Mouse (Mus musculus) embryonic stem cell, embryonic (primary cell): ENCODE data around the gene Ttc7b.

ENCODE experiments used
- CTCF ChIA-PET, 4 experiments: fragments of 300-600 bp in 2 of 4; fragments of 350-600 bp in 2 of 4; sonication (Branson Sonifier 250); formaldehyde crosslinking; loops; one replicate each; lab custom pipeline; 2022; ENCODE audit warnings: inconsistent platforms in 2 of 4; lab: Charles Lee
- POLR2A ChIA-PET, 4 experiments: fragments of 300-600 bp in 2 of 4; fragments of 350-600 bp in 2 of 4; sonication (Branson Sonifier 250); formaldehyde crosslinking; loops; one replicate each; lab custom pipeline; 2022; ENCODE audit warnings: antibody characterized with exemption in 4 of 4, inconsistent platforms in 1 of 4; lab: Charles Lee

Ttc7b gene

GRCm38 (mm10) chr12:100309201-100309600 is 211.4 kb downstream of the Ttc7b start:
- ChIA-PET CTCF (no interaction called here), POLR2A (no interaction called here)

GRCm38 (mm10) chr12:100307501-100308260 is 212.9 kb downstream of the Ttc7b start:
- POLR2A ChIA-PET = interaction anchor here in 2 of 4 experiments (0.6 kb wide), 2 partner anchors 391 to 421 kb away, joined by 3 read pairs; no protein-coding TSS in a partner anchor
- CTCF ChIA-PET = no interaction called here

- POLR2A ChIA-PET = interaction anchor here in 2 of 4 experiments (0.7 to 1.5 kb wide), 2 partner anchors 14 to 23 kb away, joined by 3 read pairs; no protein-coding TSS in a partner anchor
- CTCF ChIA-PET = interaction anchor here in 1 of 4 experiments (1.2 kb wide), 1 partner anchor 15 kb away, joined by 3 read pairs; no protein-coding TSS in a partner anchor
These were observed 214.3 kb downstream of the Ttc7b start for GRCm38 (mm10) chr12:100306336-100306735.

- ChIA-PET CTCF (no interaction called here), POLR2A (interaction anchor here in 2 of 4 experiments (1.0 to 1.8 kb wide), 3 partner anchors 32 to 63 kb away, joined by 3 to 7 read pairs (median 4); no protein-coding TSS in a partner anchor)
These were observed 215.5 kb downstream of the Ttc7b start for GRCm38 (mm10) chr12:100305051-100305673.

GRCm38 (mm10) chr12:100304280-100304679 is 216.3 kb downstream of the Ttc7b start:
- ChIA-PET POLR2A (interaction anchor here in 2 of 4 experiments (0.7 to 1.8 kb wide), 5 partner anchors 33 to 142 kb away, joined by 3 to 7 read pairs (median 3); partner anchors contain the start of gene Calm1 (in 1 of the 2)), CTCF (no interaction called here)

GRCm38 (mm10) chr12:100303141-100303540 is 217.5 kb downstream of the Ttc7b start:
- POLR2A ChIA-PET = interaction anchor here in 2 of 4 experiments (0.7 to 1.3 kb wide), 3 partner anchors 13 to 105 kb away, joined by 3 to 4 read pairs (median 3); partner anchors contain the start of gene Calm1 (in 1 of the 2)
- CTCF ChIA-PET = interaction anchor here in 1 of 4 experiments (0.6 kb wide), 1 partner anchor 135 kb away, joined by 7 read pairs; no protein-coding TSS in a partner anchor

GRCm38 (mm10) chr12:100300446-100300845 is 220.2 kb downstream of the Ttc7b start:
- ChIA-PET POLR2A (interaction anchor here in 1 of 4 experiments (1.1 to 1.3 kb wide), 2 partner anchors 10 to 122 kb away, joined by 3 to 4 read pairs; no protein-coding TSS in a partner anchor), CTCF (no interaction called here)

- ChIA-PET POLR2A (interaction anchor here in 1 of 4 experiments (1.4 to 1.7 kb wide), 2 partner anchors 10 to 12 kb away, joined by 3 to 5 read pairs; no protein-coding TSS in a partner anchor), CTCF (interaction anchor here in 1 of 4 experiments (0.6 to 0.7 kb wide), 2 partner anchors 225 to 1452 kb away, joined by 3 read pairs; no protein-coding TSS in a partner anchor)
These were observed 221.3 kb downstream of the Ttc7b start for GRCm38 (mm10) chr12:100299322-100299726.

GRCm38 (mm10) chr12:100298788-100299187 is 221.8 kb downstream of the Ttc7b start:
- POLR2A ChIA-PET = interaction anchor here in 1 of 4 experiments (1.3 to 1.7 kb wide), 3 partner anchors 9 to 100 kb away, joined by 3 to 5 read pairs (median 4); partner anchors contain the start of gene Calm1
- CTCF ChIA-PET = interaction anchor here in 1 of 4 experiments (0.7 kb wide), 1 partner anchor 1452 kb away, joined by 3 read pairs; no protein-coding TSS in a partner anchor

GRCm38 (mm10) chr12:100297961-100298360 is 222.7 kb downstream of the Ttc7b start:
- ChIA-PET CTCF (no interaction called here), POLR2A (interaction anchor here in 2 of 4 experiments (0.8 to 1.7 kb wide), 4 partner anchors 8 to 114 kb away, joined by 3 to 5 read pairs (median 4); partner anchors contain the start of gene Calm1 (in 1 of the 2))

GRCm38 (mm10) chr12:100294457-100294856 is 226.2 kb downstream of the Ttc7b start:
- POLR2A ChIA-PET = interaction anchor here in 1 of 4 experiments (0.6 to 1.5 kb wide), 5 partner anchors 11 to 137 kb away, joined by 3 to 5 read pairs (median 4); no protein-coding TSS in a partner anchor
- CTCF ChIA-PET = interaction anchor here in 1 of 4 experiments (1.8 kb wide), 1 partner anchor 93 kb away, joined by 6 read pairs; no protein-coding TSS in a partner anchor

GRCm38 (mm10) chr12:100293956-100294355 is 226.7 kb downstream of the Ttc7b start:
- CTCF ChIA-PET = interaction anchor here in 1 of 4 experiments (1.8 kb wide), 1 partner anchor 93 kb away, joined by 6 read pairs; no protein-coding TSS in a partner anchor
- POLR2A ChIA-PET = interaction anchor here in 1 of 4 experiments (0.6 to 1.5 kb wide), 5 partner anchors 10 to 137 kb away, joined by 3 to 5 read pairs (median 4); no protein-coding TSS in a partner anchor

- POLR2A ChIA-PET = interaction anchor here in 3 of 4 experiments (0.5 to 1.6 kb wide), 24 partner anchors 9 to 187 kb away, joined by 3 to 7 read pairs (median 4); partner anchors contain the start of gene Calm1 (in 1 of the 3)
- CTCF ChIA-PET = interaction anchor here in 3 of 4 experiments (0.5 to 1.1 kb wide), 6 partner anchors 16 to 550 kb away, joined by 3 to 5 read pairs (median 3); no protein-coding TSS in a partner anchor
These were observed 229.6 kb downstream of the Ttc7b start for GRCm38 (mm10) chr12:100290711-100291685.

- ChIA-PET POLR2A (interaction anchor here in 3 of 4 experiments (0.5 to 1.7 kb wide), 12 partner anchors 8 to 186 kb away, joined by 3 to 9 read pairs (median 4); no protein-coding TSS in a partner anchor), CTCF (interaction anchor here in 1 of 4 experiments (0.7 kb wide), 1 partner anchor 36 kb away, joined by 3 read pairs; no protein-coding TSS in a partner anchor)
These were observed 230.5 kb downstream of the Ttc7b start for GRCm38 (mm10) chr12:100290178-100290531.

- POLR2A ChIA-PET = interaction anchor here in 3 of 4 experiments (0.6 to 1.7 kb wide), 14 partner anchors 8 to 1604 kb away, joined by 3 to 9 read pairs (median 4); no protein-coding TSS in a partner anchor
- CTCF ChIA-PET = interaction anchor here in 3 of 4 experiments (0.6 to 0.7 kb wide), 4 partner anchors 21 to 727 kb away, joined by 3 to 5 read pairs (median 5); no protein-coding TSS in a partner anchor
These were observed 231.1 kb downstream of the Ttc7b start for GRCm38 (mm10) chr12:100289267-100290177.
